Mouse (Mus musculus): ENCODE measurements at regions not wholly inside any gene's neighbourhood (a gene's known extent, or its start where the extent isn't known, plus 50 kb on each side); places are given as distances from the start of the nearest gene placed in this dataset.
A peak's percentile ranks its signal among the peaks of the same experiment; 100 is the strongest.
"Not testable (repeated sequence)": the region's sequence is repeated elsewhere in the genome, so short reads cannot be mapped to it uniquely, and the experiment has no call there.

GRCm38 (mm10) chr3:18524011-18524410 is 575.8 kb downstream of the Cypt12 start:
- Histone ChIP-seq H3K36me3 (ENCODE audit: control insufficient read depth, insufficient read depth, low read length) (no peaks in the 10 kb centered on the region), H3K4me1 (ENCODE audit: control insufficient read depth, insufficient read depth, low read length) (no peaks in the 10 kb centered on the region), H3K79me2 (ENCODE audit: control insufficient read depth, insufficient read depth, low read length) (no peaks in the 10 kb centered on the region), H3K9ac (ENCODE audit: low read depth, low read length) (no peak overlapping the region), H3K4me3 (ENCODE audit: insufficient read depth, low read depth, low read length) (no peak overlapping the region), H3K27ac (replicated peaks; ENCODE audit: insufficient read depth, low read depth, low read length) (no peak overlapping the region), H3K27me3 (ENCODE audit: control insufficient read depth, insufficient read depth, low read length) (no peaks in the 10 kb centered on the region)
- no peak for DNase-seq (ENCODE audit: extremely low read depth, low read depth, low spot score)
- no peak for TF ChIP-seq CTCF (IDR thresholded peaks at IDR 0.05; ENCODE audit: low read depth, low read length)
- no peak for TF ChIP-seq POLR2A (IDR thresholded peaks at IDR 0.05; ENCODE audit: extremely low read depth, insufficient read depth, low read length)
- WGBS, result 75% methylated on average over 2 of the region's 2 CpGs

DNA sequence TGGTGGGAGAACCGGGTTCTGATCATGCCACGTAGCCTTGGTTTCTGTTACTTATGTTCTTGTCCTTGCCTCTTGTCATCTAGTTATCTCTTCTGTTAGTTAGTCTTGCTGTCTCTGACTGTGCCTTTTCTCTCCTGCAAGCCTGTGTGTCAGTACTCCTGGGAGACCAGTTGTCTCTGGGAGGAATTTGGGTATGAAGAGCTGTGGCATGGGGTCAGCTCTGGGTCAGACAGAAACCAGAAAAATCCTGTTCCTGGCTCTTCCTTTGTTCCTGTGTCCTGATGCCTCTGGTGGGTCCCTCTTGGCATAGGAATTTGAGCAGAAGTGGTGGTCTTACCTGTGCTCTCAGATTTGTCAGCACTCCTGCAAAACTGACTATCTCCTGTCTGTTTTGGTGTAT is 609.0 kb downstream of the Cypt12 start:
- Histone ChIP-seq H3K4me1 (ENCODE audit: control insufficient read depth, insufficient read depth, low read length) (no peaks in the 10 kb centered on the region), H3K27ac (replicated peaks; ENCODE audit: insufficient read depth, low read depth, low read length) (no peak overlapping the region), H3K79me2 (ENCODE audit: control insufficient read depth, insufficient read depth, low read length) (no peaks in the 10 kb centered on the region), H3K36me3 (ENCODE audit: control insufficient read depth, insufficient read depth, low read length) (no peaks in the 10 kb centered on the region), H3K4me3 (ENCODE audit: insufficient read depth, low read depth, low read length) (no peak overlapping the region), H3K9ac (ENCODE audit: low read depth, low read length) (no peak overlapping the region), H3K27me3 (ENCODE audit: control insufficient read depth, insufficient read depth, low read length) (no peaks in the 10 kb centered on the region)
- DNase-seq (ENCODE audit: extremely low read depth, low read depth, low spot score), result no peak
- TF ChIP-seq CTCF (IDR thresholded peaks at IDR 0.05; ENCODE audit: low read depth, low read length) (no peak), POLR2A (IDR thresholded peaks at IDR 0.05; ENCODE audit: extremely low read depth, insufficient read depth, low read length) (no peak)
- 95% methylated on average over 2 of the region's 2 CpGs for WGBS

GRCm38 (mm10) chr3:18560282-18560785 is 612.1 kb downstream of the Cypt12 start:
- TF ChIP-seq POLR2A (IDR thresholded peaks at IDR 0.05; ENCODE audit: extremely low read depth, insufficient read depth, low read length) (no peak), CTCF (IDR thresholded peaks at IDR 0.05; ENCODE audit: low read depth, low read length) (no peak)
- no peaks in the 10 kb centered on the region for H3K27me3 ChIP-seq (ENCODE audit: control insufficient read depth, insufficient read depth, low read length)
- WGBS, result 74% methylated on average over 4 of the region's 4 CpGs
- no peaks in the 10 kb centered on the region for H3K4me1 ChIP-seq (ENCODE audit: control insufficient read depth, insufficient read depth, low read length)
- no peaks in the 10 kb centered on the region for H3K36me3 ChIP-seq (ENCODE audit: control insufficient read depth, insufficient read depth, low read length)
- no peaks in the 10 kb centered on the region for H3K79me2 ChIP-seq (ENCODE audit: control insufficient read depth, insufficient read depth, low read length)
- H3K4me3 ChIP-seq (ENCODE audit: insufficient read depth, low read depth, low read length), result no peak overlapping the region
- DNase-seq (ENCODE audit: extremely low read depth, low read depth, low spot score), result no peak
- H3K9ac ChIP-seq (ENCODE audit: low read depth, low read length), result no peak overlapping the region
- no peak overlapping the region for H3K27ac ChIP-seq (replicated peaks; ENCODE audit: insufficient read depth, low read depth, low read length)

DNA sequence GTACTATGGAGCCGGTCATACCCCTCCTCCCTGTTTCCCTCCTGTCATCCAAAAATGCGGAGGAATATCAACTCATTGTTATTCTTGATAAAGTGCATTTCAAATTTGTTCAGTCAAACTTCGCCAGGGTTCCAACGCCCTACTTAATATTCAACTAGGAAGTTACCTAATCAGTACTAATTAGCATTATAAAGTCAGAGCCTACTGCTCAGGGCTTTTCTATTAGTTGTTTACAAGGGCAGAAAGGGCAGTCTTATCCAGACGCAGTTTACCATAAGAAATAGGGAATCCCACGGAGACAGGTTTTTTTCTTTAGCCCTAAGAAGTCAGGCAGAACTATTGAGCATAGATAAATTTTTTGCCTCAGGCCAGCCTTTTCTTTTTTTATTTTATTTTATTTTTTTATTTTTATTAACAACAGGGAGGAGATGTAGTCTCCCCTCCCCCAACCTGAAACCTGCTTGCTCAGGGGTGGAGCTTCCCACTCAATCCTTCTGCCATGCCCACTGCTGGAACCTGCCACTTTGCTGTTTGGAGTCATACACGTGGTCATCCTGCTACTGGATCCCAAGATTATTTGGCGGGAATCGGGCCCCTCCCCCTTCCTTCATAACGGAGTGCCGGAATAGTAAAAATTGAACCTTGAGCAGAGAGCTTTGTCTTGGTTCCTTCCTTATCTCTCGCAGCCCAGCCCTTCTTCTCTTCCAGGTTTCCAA is 632.9 kb downstream of the Cypt12 start:
- not testable (repeated sequence) for H3K79me2 ChIP-seq (ENCODE audit: control insufficient read depth, insufficient read depth, low read length); H3K4me3 ChIP-seq (ENCODE audit: insufficient read depth, low read depth, low read length); H3K36me3 ChIP-seq (ENCODE audit: control insufficient read depth, insufficient read depth, low read length); H3K9ac ChIP-seq (ENCODE audit: low read depth, low read length); H3K27ac ChIP-seq (replicated peaks; ENCODE audit: insufficient read depth, low read depth, low read length); DNase-seq (ENCODE audit: extremely low read depth, low read depth, low spot score); H3K27me3 ChIP-seq (ENCODE audit: control insufficient read depth, insufficient read depth, low read length); H3K4me1 ChIP-seq (ENCODE audit: control insufficient read depth, insufficient read depth, low read length)
- WGBS, result 73% methylated on average over 12 of the region's 12 CpGs

DNA sequence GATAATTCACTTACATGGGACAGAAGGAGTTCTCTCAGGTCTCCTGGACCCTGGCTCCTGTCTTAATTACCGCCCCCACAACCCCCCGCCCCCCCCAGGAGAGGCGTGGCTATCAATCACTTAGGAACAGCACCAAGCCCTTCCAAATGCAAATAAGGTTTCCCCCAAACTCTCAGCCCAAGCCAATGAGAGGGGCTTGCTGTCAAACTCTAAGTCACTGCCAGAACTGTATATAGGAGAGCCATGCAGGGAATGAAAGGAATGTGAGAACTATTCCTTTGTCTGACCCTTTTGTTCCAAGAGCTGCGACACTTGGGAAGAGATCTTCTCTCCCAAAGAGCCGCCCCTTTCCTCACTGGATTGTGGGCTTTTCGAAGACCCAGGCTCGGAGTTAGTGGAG is 672.4 kb downstream of the Cypt12 start:
- Histone ChIP-seq H3K9ac (ENCODE audit: low read depth, low read length) (no peak overlapping the region), H3K4me3 (ENCODE audit: insufficient read depth, low read depth, low read length) (no peak overlapping the region), H3K4me1 (ENCODE audit: control insufficient read depth, insufficient read depth, low read length) (peaks cover 4% of the 10 kb centered on the region; the same call in 1 of the 2 replicates), H3K79me2 (ENCODE audit: control insufficient read depth, insufficient read depth, low read length) (no peaks in the 10 kb centered on the region), H3K36me3 (ENCODE audit: control insufficient read depth, insufficient read depth, low read length) (no peaks in the 10 kb centered on the region), H3K27me3 (ENCODE audit: control insufficient read depth, insufficient read depth, low read length) (no peaks in the 10 kb centered on the region), H3K27ac (replicated peaks; ENCODE audit: insufficient read depth, low read depth, low read length) (no peak overlapping the region)
- WGBS, result 66% methylated on average over 7 of the region's 7 CpGs
- DNase-seq (ENCODE audit: extremely low read depth, low read depth, low spot score), result no peak
- TF ChIP-seq CTCF (IDR thresholded peaks at IDR 0.05; ENCODE audit: low read depth, low read length), result no peak

DNA sequence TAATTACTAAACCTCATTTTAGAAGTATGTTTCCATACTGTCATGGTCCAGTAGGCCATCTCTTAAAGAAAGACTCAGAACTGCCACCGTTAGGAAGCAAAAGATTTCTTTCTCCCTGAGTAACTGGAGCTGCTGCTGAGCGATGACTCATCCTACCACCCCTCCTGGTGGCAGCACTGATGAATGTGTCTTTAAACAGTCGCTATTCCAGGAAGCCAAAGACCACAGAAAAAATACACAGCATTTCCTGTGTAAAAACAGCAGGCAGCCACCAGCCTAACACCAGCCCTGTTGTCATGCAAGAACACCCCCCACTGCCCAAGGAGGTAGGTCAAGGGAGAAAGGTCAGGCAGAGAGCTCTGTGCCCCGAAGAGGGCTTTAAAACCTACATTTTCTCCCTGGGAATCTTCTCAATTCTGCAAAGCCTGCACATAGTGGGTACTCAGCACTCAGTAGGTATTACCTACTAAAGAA is 675.7 kb downstream of the Cypt12 start:
- H3K9ac ChIP-seq (ENCODE audit: low read depth, low read length), result peak overlapping the region; percentile 80; the same call in 1 of the 2 replicates
- H3K27ac ChIP-seq (replicated peaks; ENCODE audit: insufficient read depth, low read depth, low read length), result peak overlapping the region; percentile 75
- DNase-seq (ENCODE audit: extremely low read depth, low read depth, low spot score), result peak; percentile 75
- peak; percentile 70; the same call in 1 of the 2 replicates for TF ChIP-seq CTCF (IDR thresholded peaks at IDR 0.05; ENCODE audit: low read depth, low read length)
- TF ChIP-seq POLR2A (IDR thresholded peaks at IDR 0.05; ENCODE audit: extremely low read depth, insufficient read depth, low read length), result no peak
- peak overlapping the region; percentile 37 for H3K4me3 ChIP-seq (ENCODE audit: insufficient read depth, low read depth, low read length)
- under 1% methylated on average over 4 of the region's 4 CpGs for WGBS
- peaks cover 6% of the 10 kb centered on the region for H3K4me1 ChIP-seq (ENCODE audit: control insufficient read depth, insufficient read depth, low read length)
- no peaks in the 10 kb centered on the region for H3K36me3 ChIP-seq (ENCODE audit: control insufficient read depth, insufficient read depth, low read length)
- H3K27me3 ChIP-seq (ENCODE audit: control insufficient read depth, insufficient read depth, low read length), result no peaks in the 10 kb centered on the region
- H3K79me2 ChIP-seq (ENCODE audit: control insufficient read depth, insufficient read depth, low read length), result no peaks in the 10 kb centered on the region
